Mouse (Mus musculus) midbrain, embryonic 14.5 days (tissue): Measurements from ENCODE around the gene Olfr457. TPM values are rescaled to one million over a fixed set of nuclear protein-coding genes. Genes with fewer than 3 reads are reported as not detected.

Experiments
- ATAC-seq: fragments of 200-750 bp; cut with Nextera tagmentation; 2 replicates; pipeline ENCODE4 v1.8.0; 2017; ENCODE audit warnings: moderate number of reproducible peaks, moderate library complexity; ENCODE audit not compliant: low FRiP score, low TSS enrichment
- DNase-seq: peaks from one replicate; pipeline ENCODE4 v3.0.0-alpha.2; 2015
- H3K27ac ChIP-seq: fragments of 300-500 bp; sonication (generic); replicated peaks from 2 replicates; pipeline ENCODE4 v1.5.1; 2014; ENCODE audit warnings: mild to moderate bottlenecking, low read depth, low read length, moderate library complexity
- H3K27me3 ChIP-seq: fragments of 300-500 bp; sonication (generic); 2 replicates; pipeline ENCODE4 v1.6.1; 2014; ENCODE audit warnings: low read length, control low read depth, mixed read lengths; ENCODE audit not compliant: control insufficient read depth, insufficient read depth
- H3K36me3 ChIP-seq: fragments of 300-500 bp; sonication (generic); 2 replicates; pipeline ENCODE4 v1.6.1; 2014; ENCODE audit warnings: low read length, control low read depth; ENCODE audit not compliant: control insufficient read depth, insufficient read depth
- H3K4me1 ChIP-seq: fragments of 300-500 bp; sonication (generic); 2 replicates; pipeline ENCODE4 v1.6.1; 2014; ENCODE audit warnings: mild to moderate bottlenecking, antibody characterized with exemption, low read length, control low read depth; ENCODE audit not compliant: control insufficient read depth, insufficient read depth
- H3K4me2 ChIP-seq: fragments of 300-500 bp; sonication (generic); 2 replicates; pipeline ENCODE4 v1.6.1; 2014; ENCODE audit warnings: mild to moderate bottlenecking, low read length, moderate library complexity
- H3K4me3 ChIP-seq: fragments of 300-500 bp; sonication (generic); replicated peaks from 2 replicates; pipeline ENCODE4 v1.5.1; 2014; ENCODE audit warnings: low read depth, low read length
- H3K9ac ChIP-seq: fragments of 300-500 bp; sonication (generic); replicated peaks from 2 replicates; pipeline ENCODE4 v1.6.1; 2014; ENCODE audit warnings: mild to moderate bottlenecking, low read length, moderate library complexity
- H3K9me3 ChIP-seq: fragments of 300-500 bp; sonication (generic); 2 replicates; pipeline ENCODE4 v1.6.1; 2016; ENCODE audit warnings: low read length, control low read depth, mixed read lengths; ENCODE audit not compliant: control insufficient read depth
- WGBS: fragments of 180-500 bp; shearing (Covaris S2); extraction: QIAGEN DNeasy Blood & Tissue Kit; methylation state at CpG from one replicate; pipeline ENCODE4 v1.1.7; 2014; 5-methylcytosine and 5-hydroxymethylcytosine counted together
- polyA plus RNA-seq: library from polyadenylated mRNA; unstranded; fragments of >200 nt; fragmentation: Nextera tagmentation; extraction: Ambion mirVana; gene quantifications from 2 replicates; pipeline ENCODE4 v1.2.1, GENCODE M21; 2014

Gene Olfr457
- polyA plus RNA-seq, 1 experiment from 2014 or later = 0.20 TPM

DNA sequence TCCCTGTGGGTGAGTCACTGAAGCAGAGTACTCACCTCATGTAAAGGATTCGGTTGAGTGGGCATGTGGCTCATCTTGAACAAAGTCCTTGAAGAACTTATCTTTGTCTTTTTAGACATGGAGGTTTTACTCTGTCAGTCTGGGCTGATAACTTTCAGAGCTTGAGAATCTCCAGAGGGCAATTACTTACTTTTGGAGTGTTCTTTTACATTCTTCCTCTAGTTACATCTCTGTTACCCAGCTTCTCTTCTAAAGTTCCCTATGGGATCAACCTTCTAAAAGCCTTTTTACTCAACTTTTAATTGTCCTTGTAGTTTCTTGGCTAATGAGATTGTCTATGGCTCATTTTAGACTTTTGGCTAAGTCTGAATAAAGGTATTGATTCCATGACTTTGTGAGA, 11.0 kb downstream of the Olfr457 start, which contains the start of gene Olfr458:
TSS of gene Olfr458 (minus strand) at position 101 of the 400 bp plus-strand sequence.
- ATAC-seq (no peak), DNase-seq (no peak)
- WGBS = 70% methylated on average over 1 of the region's 1 CpGs

GRCm38 (mm10) chr6:42447381-42447780, 28.8 kb downstream of the Olfr457 start:
- Histone ChIP-seq H3K36me3 (no peaks in the 10 kb centered on the region), H3K4me3 (no peak overlapping the region), H3K27ac (no peak overlapping the region), H3K9me3 (no peaks in the 10 kb centered on the region), H3K27me3 (no peaks in the 10 kb centered on the region), H3K9ac (no peak overlapping the region), H3K4me2 (no peak overlapping the region), H3K4me1 (no peaks in the 10 kb centered on the region)
- WGBS = 81% methylated on average over 2 of the region's 2 CpGs
- no peak for DNase-seq
- ATAC-seq = no peak

More for the DNA sequence above, 11.0 kb downstream of the Olfr457 start, which contains the start of gene Olfr458:
- Histone ChIP-seq H3K4me1 (no peaks in the 10 kb centered on the region), H3K27ac (no peak within 1 kb of the TSS), H3K9ac (no peak within 1 kb of the TSS), H3K4me2 (no peak within 1 kb of the TSS), H3K9me3 (no peaks in the 10 kb centered on the region), H3K36me3 (no peaks in the 10 kb centered on the region), H3K4me3 (no peak within 1 kb of the TSS), H3K27me3 (no peaks in the 10 kb centered on the region)

DNA sequence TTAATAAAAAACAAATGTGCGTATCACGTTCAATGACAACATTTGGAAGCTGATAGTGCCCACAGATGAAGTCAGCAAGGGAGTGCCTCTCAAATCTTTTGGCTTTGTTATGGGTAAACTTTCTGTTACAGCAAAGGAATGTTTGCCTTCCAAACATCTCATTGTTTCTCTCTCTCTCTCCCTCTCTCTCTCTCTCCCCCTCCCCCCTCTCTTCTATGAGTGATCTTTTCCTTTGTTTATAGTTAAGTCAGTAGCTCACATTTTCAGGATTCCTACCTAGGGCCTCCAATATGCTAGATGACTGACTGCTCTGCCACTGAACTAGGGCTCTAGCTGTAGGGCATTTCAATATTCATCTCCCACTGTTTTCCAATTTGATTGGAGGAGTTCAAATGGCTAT, 31.6 kb downstream of the Olfr457 start:
- DNase-seq = no peak
- no peaks in the 10 kb centered on the region for H3K36me3 ChIP-seq
- ATAC-seq = no peak
- H3K9me3 ChIP-seq = no peaks in the 10 kb centered on the region
- H3K4me2 ChIP-seq = no peak overlapping the region
- H3K4me3 ChIP-seq = no peak overlapping the region
- 89% methylated on average over 2 of the region's 2 CpGs for WGBS
- H3K27me3 ChIP-seq = no peaks in the 10 kb centered on the region
- no peak overlapping the region for H3K27ac ChIP-seq
- H3K4me1 ChIP-seq = no peaks in the 10 kb centered on the region
- H3K9ac ChIP-seq = no peak overlapping the region

- Histone ChIP-seq H3K27me3 (no peaks in the 10 kb centered on the region), H3K4me2 (no peak overlapping the region), H3K4me3 (no peak overlapping the region), H3K27ac (no peak overlapping the region), H3K9me3 (no peaks in the 10 kb centered on the region), H3K9ac (no peak overlapping the region), H3K36me3 (no peaks in the 10 kb centered on the region), H3K4me1 (no peaks in the 10 kb centered on the region)
- 81% methylated on average over 2 of the region's 2 CpGs for WGBS
- DNase-seq (no peak), ATAC-seq (no peak)
These were observed 34.7 kb downstream of the Olfr457 start for GRCm38 (mm10) chr6:42441395-42441794.

- H3K27ac ChIP-seq = no peak overlapping the region
- H3K36me3 ChIP-seq = no peaks in the 10 kb centered on the region
- no peak for DNase-seq
- H3K27me3 ChIP-seq = no peaks in the 10 kb centered on the region
- H3K4me2 ChIP-seq = no peak overlapping the region
- H3K9ac ChIP-seq = no peak overlapping the region
- no peak for ATAC-seq
- no peaks in the 10 kb centered on the region for H3K4me1 ChIP-seq
- 64% methylated on average over 2 of the region's 2 CpGs for WGBS
- H3K4me3 ChIP-seq = no peak overlapping the region
- H3K9me3 ChIP-seq = no peaks in the 10 kb centered on the region
These were observed 40.6 kb downstream of the Olfr457 start for GRCm38 (mm10) chr6:42435490-42435889.

DNA sequence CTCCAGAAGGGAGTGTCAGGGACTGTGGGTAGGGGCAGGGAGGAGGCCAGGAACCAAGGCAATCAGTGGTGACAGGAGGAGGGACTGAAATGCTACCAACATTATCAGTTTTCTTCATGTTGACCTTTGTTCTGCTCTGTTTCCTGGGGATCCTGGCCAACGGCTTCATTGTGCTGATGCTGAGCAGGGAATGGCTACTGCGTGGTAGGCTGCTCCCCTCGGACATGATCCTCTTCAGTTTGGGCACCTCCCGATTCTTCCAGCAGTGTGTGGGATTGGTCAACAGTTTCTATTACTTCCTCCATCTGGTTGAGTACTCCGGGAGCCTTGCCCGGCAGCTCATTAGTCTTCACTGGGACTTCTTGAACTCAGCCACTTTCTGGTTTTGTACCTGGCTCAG, 41.7 kb downstream of the Olfr457 start, which contains the start of gene Tas2r126:
TSS of gene Tas2r126 (plus strand) at position 90 of the 400 bp plus-strand sequence.
- no peak for DNase-seq

GRCm38 (mm10) chr6:42433554-42433953, 42.6 kb downstream of the Olfr457 start:
- Histone ChIP-seq H3K36me3 (no peaks in the 10 kb centered on the region), H3K9ac (no peak overlapping the region), H3K4me3 (no peak overlapping the region), H3K27ac (no peak overlapping the region), H3K9me3 (no peaks in the 10 kb centered on the region), H3K27me3 (no peaks in the 10 kb centered on the region), H3K4me2 (no peak overlapping the region), H3K4me1 (no peaks in the 10 kb centered on the region)
- DNase-seq (no peak), ATAC-seq (no peak)
- WGBS = 69% methylated on average over 2 of the region's 2 CpGs

More for the DNA sequence above, 41.7 kb downstream of the Olfr457 start, which contains the start of gene Tas2r126:
- Histone ChIP-seq H3K4me2 (no peak within 1 kb of the TSS), H3K9me3 (no peaks in the 10 kb centered on the region), H3K27me3 (no peaks in the 10 kb centered on the region), H3K36me3 (no peaks in the 10 kb centered on the region), H3K4me3 (no peak within 1 kb of the TSS), H3K9ac (no peak within 1 kb of the TSS), H3K4me1 (no peaks in the 10 kb centered on the region), H3K27ac (no peak within 1 kb of the TSS)
- 80% methylated on average over 6 of the region's 6 CpGs for WGBS
- ATAC-seq = no peak

DNA sequence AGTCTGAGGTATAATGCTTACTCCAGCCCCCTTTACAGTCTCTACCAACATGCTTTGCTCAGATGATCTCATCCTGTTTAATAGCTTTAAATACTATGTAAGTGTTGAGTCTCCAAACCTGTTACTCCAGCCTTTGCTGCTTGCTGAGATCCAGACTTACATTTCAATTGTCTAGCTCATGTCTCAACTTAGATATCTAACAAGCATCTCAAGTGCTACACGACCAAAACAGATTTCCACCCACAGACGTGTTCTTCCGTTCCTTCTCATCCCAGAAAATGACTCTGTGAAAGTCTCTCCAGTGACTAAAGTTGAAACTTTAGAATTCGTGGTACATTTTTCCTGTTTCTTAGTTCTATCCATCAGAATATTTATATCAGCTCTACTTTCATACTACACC, 49.8 kb downstream of the Olfr457 start:
- Histone ChIP-seq H3K27ac (no peak overlapping the region), H3K4me2 (no peak overlapping the region), H3K9me3 (no peaks in the 10 kb centered on the region), H3K36me3 (no peaks in the 10 kb centered on the region), H3K4me1 (no peaks in the 10 kb centered on the region), H3K9ac (no peak overlapping the region), H3K27me3 (no peaks in the 10 kb centered on the region), H3K4me3 (no peak overlapping the region)
- no peak for DNase-seq
- WGBS = 87% methylated on average over 4 of the region's 4 CpGs
- no peak for ATAC-seq

DNA sequence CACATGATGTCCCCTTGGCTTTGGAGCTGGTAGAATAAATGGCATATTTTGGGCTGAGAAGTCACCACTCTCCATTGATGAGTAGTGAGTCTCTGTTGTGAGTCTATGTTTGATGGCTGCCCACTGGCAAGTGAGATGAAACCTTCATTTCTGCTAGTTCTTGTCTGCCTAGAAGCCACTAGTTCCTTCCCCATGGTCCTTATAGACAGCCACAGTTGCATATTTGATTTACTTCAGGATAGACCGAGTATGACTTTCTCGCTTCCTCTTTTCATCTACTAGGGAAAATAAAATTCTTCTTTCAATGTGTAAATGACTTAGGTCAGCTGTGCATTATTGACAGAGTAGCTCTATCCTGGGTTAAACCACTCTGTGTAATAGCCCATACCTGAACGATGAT, 51.7 kb downstream of the Olfr457 start:
- Histone ChIP-seq H3K27ac (no peak overlapping the region), H3K27me3 (no peaks in the 10 kb centered on the region), H3K4me3 (no peak overlapping the region), H3K36me3 (no peaks in the 10 kb centered on the region), H3K9me3 (no peaks in the 10 kb centered on the region), H3K4me1 (no peaks in the 10 kb centered on the region), H3K9ac (no peak overlapping the region), H3K4me2 (no peak overlapping the region)
- no peak for DNase-seq
- WGBS = 94% methylated on average over 3 of the region's 3 CpGs
- ATAC-seq = no peak
